Mouse (Mus musculus): Measurements from ENCODE around the gene Appl2.
A peak's percentile ranks its signal among the peaks of the same experiment; 100 is the strongest.

The Appl2 gene

GRCm38 (mm10) chr10:83631775-83632174 lies 16.8 kb downstream of the Appl2 start:
- DNase-seq (ENCODE audit: low spot score): no peak

- no peak for DNase-seq (ENCODE audit: low spot score)
These were observed 17.6 kb downstream of the Appl2 start for GRCm38 (mm10) chr10:83630899-83631298.

- DNase-seq (ENCODE audit: low spot score): no peak
These were observed 18.7 kb downstream of the Appl2 start for GRCm38 (mm10) chr10:83629878-83630277.

- no peak for DNase-seq (ENCODE audit: low spot score)
These were observed 19.3 kb downstream of the Appl2 start for GRCm38 (mm10) chr10:83629190-83629781.

DNA sequence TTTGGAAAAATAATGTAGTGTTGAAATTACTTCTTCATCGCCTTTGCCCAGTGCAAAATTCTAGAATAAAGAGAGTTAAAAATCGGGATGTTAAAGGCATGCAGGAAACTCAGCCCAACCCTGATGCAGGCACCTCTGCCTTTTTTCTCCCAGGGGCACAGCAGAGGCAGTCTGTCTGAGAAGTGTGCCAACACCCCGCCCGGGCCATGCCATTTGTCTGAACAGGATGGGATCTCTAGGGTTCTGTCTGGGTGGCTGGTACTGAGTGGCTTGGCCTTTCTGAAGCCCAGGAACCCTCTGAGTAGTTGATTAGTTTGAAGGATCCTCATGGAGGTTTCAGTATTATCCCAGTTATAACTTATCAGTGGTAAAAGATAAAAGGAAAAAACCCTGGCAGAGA lies 20.3 kb downstream of the Appl2 start:
- no peak for DNase-seq (ENCODE audit: low spot score)

DNA sequence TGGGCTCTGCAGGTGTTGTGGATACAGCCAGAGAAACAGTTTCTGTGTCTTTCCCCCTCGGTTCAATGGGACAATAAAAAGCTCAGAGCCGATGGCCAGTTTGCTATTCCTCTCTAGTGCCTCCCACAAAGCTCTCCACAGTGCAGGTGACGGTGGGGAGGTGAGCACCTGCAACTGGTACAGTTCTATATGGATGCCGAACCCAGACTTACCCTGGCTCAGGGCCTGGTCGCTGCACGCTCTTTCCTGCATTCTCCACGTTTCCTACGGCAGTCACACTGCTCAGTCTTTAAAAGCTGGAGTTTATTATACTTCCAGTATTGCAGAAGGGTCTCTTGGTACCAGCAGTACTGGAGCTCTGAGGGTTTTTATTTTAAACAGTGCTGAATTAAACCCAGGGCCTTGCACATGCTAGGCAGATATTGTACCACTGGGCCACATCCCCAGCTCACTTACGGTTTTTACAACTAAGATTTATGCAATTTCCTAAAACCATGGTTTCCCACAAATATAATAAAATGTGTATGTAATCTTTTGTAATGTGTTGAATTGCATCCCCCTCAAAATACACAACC lies 21.3 kb downstream of the Appl2 start:
- DNase-seq (ENCODE audit: low spot score): no peak

DNA sequence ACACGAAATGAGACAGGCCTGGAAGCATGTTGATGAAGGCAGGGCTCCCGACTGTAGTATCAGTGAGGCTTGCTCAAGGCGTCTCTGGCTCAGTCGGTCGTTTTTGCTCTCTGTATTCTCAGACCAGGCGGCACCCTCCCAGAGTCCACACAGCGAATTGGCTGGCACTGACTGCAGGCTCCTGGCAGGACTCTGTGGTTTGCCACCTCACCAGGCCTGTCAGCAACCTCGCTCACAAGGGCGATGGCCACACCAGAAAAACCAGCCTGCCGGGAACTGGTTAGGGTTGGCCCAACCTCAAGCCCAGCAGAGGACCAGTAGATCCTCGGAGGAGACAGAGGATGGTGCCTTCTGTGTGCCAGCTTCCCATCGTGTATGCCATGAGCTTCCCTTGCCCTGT lies 23.7 kb downstream of the Appl2 start:
- DNase-seq (ENCODE audit: low spot score): no peak

GRCm38 (mm10) chr10:83624065-83624464 lies 24.5 kb downstream of the Appl2 start:
- DNase-seq (ENCODE audit: low spot score): no peak

DNA sequence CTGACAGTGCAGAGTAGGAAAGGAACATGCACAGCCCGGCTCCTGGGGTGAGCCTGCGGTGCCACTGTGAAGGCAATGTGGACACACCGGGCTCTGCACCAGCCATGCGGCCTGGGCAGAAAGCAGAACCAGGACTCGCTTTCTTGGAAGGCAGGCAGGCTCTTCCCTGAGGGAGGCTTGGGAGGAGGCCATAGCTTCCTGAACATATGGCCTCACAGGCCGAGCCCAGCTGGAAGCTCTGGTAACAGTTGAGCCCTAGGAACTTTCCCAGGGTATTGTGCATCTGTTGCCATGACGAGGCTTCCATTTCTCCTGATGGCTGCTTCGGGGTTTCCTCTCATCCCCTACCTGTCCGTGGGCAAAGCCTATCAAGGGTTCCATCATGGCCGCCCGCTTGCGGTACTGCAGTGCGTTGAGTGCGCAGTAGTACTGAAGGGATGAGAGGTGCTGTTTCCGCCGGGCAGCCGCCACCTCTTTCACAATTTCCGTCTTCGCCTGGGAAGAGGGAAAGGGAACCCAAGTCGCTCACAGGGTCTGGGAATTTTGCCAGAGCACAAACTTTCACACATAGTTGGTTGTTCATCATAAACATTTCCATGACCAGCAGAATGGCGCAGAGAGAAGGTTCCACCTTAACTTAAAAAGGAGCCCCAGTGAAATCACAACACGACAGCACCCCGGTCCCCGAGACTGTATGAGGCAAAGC lies 28.0 kb downstream of the Appl2 start:
- DNase-seq (ENCODE audit: low spot score): no peak

- DNase-seq (ENCODE audit: low spot score): peak; percentile 18
These were observed 29.6 kb downstream of the Appl2 start for GRCm38 (mm10) chr10:83618819-83619440.

GRCm38 (mm10) chr10:83617366-83617765 lies 31.2 kb downstream of the Appl2 start:
- peak; percentile 21 for DNase-seq (ENCODE audit: low spot score)

DNA sequence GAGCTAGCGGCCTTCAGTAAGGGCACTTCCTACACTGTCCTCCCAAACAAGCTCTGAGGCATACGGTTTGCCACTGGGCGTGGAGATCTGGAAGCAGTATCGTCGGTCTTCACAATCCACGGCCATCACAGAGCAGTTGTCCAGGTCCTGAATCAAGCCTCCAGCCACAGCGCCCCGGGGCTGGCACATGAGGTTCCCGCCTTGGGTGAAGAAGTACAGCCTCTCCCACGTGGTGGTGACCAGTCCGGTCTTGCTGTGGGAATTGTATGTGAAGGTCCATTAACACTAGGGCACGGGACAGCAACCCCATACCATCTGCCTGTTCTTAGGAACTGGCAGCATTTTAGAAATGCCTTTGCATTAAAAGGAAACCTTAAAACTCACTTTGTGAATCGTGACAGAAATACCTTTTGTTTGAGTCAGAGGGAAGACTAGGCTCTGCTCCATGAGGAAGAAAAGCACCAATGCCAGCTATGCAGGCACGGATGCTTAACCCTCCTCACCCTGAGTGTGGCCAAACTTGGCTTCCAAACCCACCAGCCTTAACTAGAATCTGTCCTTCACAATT lies 35.8 kb downstream of the Appl2 start:
- no peak for DNase-seq (ENCODE audit: low spot score)

- no peak for DNase-seq (ENCODE audit: low spot score)
These were observed 36.7 kb downstream of the Appl2 start for GRCm38 (mm10) chr10:83611863-83612262.

DNA sequence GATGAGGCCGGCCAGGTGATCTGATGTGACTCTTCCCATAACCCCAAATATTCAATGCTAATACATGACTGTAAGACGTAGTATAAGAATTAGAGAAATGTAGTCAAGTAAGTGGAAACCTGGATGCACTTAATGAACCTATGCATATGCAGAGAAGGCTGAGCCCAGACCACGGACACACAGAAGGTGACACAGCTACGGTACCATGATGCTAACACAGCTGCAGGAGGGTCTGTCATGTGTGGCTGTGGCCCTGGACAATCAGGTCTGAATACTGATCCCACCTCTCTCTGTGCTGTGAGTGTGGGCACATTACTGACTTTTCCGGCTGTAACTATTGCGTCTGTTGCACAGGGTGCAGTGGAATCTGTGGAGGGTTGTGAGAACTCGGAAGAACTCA lies 38.0 kb downstream of the Appl2 start:
- DNase-seq (ENCODE audit: low spot score): no peak

DNA sequence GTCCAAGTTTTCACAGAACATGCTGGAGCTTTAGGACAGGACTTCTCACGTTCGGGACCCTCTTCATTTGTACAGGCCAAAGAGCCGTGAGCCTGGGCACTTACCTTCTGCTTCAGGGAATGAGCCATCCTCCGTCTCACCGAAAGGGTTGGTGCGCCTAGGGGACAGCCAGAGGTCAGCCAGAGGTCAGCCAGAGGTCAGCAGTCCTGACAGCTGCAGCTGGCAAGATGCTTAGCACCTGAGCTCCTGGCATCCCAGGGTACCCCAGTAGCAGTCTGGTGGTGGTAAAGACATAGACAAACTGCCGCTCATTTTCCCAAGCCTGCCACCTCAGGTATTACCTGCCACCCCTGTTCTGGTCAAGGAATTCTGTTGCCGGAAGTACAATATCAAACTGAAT lies 39.9 kb downstream of the Appl2 start:
- DNase-seq (ENCODE audit: low spot score): no peak

GRCm38 (mm10) chr10:83607111-83607510 lies 41.4 kb downstream of the Appl2 start:
- no peak for DNase-seq (ENCODE audit: low spot score)

DNA sequence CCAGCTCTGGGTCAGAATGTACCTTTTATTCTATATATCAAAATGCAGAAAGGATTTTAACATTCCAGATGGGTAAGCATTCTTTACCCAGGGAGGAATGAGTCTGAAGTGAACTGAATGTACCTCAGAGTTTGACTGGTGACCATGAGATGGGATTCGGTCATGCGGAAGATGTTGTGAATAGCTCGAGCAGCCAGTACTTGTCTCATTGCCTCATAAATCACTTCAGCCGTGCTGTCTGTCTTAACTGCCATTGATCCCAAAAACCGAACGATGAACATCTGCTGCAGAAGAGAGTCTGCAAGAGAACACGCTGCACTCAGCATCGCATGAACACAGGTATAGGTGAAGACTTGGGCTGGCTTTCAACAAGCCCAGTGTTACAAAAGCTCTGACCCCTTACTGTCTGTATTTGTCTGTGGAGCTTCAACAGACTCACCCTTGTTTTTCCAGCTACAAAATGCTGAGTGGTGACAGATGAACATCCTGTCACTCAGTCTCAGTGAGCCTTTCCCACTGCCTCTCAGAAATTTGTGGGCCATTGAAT lies 42.8 kb downstream of the Appl2 start:
- no peak for DNase-seq (ENCODE audit: low spot score)

DNA sequence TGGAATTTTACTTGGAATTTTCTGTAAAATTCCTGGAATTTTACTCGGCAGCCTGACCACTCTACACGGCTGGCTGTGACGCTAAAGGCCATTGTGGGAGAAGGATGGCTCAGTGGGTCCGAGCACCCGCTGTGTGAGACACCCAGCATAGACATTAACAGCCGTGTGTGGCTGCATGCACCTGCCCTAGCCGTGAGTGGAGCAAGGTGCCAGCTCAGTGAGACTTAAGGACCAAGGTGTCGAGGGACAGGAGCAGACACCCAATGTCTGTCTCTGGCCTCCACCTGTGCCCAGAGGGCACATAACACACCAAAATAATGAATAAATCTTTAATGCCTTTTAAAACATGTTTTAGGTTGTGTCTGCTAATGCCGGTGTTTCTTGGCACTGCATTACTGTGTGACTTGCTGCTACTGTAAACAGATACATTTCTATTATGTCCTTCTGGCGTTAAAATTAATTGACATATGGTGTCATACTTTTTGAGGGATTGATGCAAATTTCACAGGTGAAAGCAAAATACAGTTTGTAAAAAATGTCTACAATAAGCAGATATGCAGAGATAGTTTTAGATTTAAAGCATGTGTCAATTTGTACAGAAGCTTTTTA lies 44.5 kb downstream of the Appl2 start:
- no peak for DNase-seq (ENCODE audit: low spot score)

GRCm38 (mm10) chr10:83600650-83601049 lies 47.9 kb downstream of the Appl2 start:
- no peak for DNase-seq (ENCODE audit: low spot score)

- no peak for DNase-seq (ENCODE audit: low spot score)
These were observed 54.0 kb downstream of the Appl2 start for GRCm38 (mm10) chr10:83594526-83594925.

- DNase-seq (ENCODE audit: low spot score): no peak
These were observed 55.9 kb downstream of the Appl2 start for GRCm38 (mm10) chr10:83592616-83593015.

GRCm38 (mm10) chr10:83590801-83591200 lies 57.7 kb downstream of the Appl2 start:
- no peak for DNase-seq (ENCODE audit: low spot score)

Measured in MN1 (cell line).